Mouse (Mus musculus) left cerebral cortex, adult 8-10 months (tissue): ENCODE measurements at regions not wholly inside any gene's neighbourhood (a gene's known extent, or its start where the extent isn't known, plus 50 kb on each side); places are given as distances from the start of the nearest gene placed in this dataset.
"Not testable (repeated sequence)": the region's sequence is repeated elsewhere in the genome, so short reads cannot be mapped to it uniquely, and the experiment has no call there.

Experiments used
- DNase-seq, 2 experiments: peaks; one replicate each; pipeline ENCODE4 v3.0.0; 2022; ENCODE audit warnings: low spot score in 2 of 2

DNA sequence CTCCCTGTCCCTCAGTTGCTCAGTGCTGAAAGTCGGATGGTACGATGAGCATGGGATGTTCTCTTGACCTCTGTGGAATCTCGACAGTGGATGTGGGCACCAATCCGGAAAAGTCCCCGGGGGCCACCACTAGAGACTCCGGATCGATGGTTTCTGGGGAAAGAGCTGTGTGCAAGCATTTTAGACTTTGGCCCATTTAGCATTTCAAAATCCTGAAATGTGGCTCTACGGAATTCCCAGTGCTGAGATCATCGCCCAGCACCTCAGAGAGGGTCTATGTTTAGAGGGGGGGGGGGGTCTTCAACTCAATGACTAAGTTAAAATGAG lies 68.6 kb downstream of the Tomm20 start:
- no peak for DNase-seq

DNA sequence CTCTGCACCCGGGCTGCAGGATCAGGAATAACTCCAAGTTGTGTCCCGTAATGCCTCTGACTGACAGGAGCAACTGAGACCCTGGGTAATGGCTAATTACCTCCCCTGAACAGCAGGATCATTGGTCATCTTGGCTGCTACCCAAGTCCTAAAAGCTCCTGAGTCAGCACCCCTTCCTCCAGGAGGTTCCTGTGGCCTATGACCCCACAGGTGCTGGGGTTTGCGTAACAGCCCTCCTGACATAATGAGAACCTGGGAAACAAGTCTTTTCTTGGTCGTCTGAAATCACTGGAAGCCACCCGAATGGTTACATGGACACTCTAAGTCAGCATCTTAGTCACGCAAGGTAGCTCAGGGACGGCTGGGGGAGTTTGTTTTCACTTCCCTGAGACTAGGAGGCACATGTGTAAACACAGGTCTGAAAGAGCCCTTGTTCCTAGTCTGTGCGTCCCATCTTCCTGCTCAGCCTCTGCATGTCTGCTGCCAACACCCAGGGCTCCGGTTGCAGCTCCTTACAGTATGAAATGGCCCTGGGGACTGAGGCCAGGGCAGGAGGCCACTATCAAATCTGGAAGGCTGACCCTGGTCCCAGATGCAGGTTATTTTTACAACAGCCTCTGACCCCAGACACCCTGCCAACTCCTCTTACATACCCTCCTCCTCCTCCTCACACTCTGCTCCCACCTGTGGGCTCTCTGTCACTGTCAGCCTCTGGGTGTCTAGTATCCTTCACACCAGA lies 69.2 kb downstream of the Tomm20 start:
- no peak for DNase-seq

DNA sequence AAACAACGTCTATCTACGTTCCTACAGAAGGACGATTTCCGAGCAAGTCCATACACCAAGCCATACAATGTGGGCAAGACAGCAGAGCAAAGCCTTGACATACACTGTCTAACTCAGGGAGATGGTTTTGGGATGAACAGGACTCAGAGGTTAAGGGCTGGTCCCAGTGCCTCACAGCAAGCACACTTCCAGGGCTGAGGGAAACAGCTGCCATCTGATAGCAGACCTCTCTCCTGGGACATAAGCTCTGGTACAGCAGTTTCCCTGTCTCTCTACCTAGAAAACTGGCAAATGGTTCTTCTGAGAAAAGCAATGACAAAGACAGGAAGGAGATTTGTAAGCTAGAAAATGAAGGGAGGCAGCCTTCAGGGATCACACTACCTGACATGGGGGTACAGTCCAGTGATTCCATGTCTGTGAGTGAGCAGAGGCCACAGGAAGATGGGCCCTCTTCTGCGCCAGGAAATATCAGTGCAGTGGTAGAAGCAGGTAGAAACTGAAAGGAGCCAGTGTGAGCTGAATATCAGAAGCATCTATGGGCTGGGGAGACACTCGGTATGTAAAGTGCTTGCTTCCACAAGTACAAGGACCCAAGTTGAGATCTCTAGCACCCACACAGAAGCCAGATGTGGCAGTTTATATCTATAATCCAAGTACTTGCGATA lies 70.0 kb downstream of the Tomm20 start:
- no peak for DNase-seq

DNA sequence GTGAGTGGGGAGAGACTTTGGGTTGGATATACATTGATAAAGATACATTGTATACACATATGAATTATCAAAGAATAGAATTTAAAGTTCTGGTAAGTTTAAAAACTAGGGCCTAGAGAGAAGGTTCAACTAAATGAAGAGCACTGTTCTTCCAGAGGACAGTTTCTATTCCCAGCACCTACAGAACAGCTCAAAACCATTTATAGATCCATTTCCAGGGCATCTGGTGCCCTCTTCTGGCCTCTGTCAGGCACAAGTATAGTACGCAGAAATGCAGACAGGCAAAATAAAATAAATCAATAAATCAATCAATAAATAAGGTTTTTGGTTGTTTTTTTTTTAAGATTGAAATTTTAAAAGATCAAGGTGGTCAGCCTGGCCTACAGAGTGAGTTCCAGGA lies 70.8 kb downstream of the Tomm20 start:
- DNase-seq: no peak

DNA sequence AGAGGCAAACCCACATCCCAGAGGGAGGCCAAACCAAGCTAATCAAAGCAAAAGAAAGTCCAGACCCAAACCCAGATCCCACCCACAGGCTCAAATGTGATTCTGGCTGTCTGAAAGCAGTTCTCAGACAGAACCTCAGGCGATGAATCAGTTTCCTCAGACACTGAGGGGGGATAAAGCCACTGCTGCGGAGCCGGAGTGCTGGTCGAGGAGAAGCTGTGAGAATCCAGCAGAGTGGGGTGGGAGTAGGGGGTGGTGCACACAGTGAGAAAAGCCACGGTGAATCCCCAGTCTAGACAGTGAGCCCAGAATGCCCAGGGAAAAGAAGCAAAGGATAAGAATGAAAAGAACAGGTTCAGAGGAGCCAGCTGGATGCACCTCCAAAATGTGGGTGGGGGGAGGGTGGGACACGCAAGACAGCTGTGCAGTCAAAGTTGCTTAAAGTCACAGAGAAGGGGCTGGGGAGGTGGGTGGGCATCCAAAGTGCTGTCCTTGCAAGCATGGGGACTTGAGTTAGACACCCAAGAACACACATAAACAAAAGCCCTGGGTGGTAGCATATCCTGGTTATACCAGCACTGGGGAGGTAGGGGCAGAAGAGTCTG lies 71.4 kb downstream of the Tomm20 start:
- DNase-seq: no peak

DNA sequence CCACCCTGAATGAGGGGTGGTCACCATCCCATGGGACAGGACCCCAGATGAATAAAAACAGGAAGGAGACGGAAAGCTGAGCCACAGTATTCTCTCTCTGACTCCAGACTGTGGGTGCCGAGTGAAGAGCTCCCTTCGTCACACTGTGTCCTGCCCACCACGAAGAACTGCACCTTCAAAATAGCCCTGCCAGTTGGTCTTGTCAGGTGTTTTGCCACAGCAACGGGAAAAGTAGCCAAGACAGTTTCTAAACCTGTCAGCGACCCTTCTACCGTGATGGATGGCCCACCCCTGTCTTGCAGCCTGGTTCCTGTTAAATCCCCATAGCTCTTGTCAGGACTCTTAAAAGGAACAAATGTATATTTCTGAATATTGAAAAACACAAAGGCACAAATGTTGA lies 72.3 kb downstream of the Tomm20 start:
- DNase-seq: no peak

DNA sequence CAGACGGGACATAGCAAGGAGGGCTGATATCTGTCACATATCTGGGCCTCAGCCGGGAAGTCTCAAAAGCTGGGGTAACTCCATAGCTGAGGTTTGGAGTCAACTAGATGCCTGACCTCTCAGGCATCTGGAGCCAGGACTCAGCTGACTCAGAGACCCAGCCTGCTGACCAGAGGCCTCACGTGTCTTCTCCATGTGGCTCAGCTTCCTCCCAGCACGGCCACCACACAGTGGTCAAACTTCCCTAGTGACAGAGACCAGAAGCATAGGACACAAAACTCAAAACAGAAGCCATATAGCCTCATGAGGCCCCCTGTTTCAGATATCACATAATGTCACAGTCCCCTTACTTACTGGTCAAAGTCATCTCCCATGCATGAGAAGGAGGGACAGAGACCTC lies 73.1 kb downstream of the Tomm20 start:
- no peak for DNase-seq

DNA sequence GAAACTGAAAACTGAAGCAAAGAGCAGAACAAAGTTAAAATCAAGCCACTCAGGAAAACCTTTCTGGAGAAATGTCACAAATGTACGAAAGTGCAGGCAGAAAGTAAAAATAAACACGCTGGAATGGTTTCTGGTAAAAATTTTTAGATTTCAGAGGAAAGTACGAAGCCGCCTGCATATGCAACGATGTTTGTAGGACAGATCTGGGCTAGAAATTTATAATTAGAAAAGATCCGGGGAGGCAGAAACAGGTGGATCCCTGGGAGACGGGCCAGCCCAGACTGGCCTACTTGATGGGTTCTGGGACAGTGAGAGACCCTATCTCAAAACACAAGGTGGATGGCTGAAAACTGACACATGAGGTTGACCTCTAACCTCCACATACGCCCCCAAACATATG lies 73.5 kb downstream of the Tomm20 start:
- DNase-seq: peak in 1 of 2 experiments; percentile 40

DNA sequence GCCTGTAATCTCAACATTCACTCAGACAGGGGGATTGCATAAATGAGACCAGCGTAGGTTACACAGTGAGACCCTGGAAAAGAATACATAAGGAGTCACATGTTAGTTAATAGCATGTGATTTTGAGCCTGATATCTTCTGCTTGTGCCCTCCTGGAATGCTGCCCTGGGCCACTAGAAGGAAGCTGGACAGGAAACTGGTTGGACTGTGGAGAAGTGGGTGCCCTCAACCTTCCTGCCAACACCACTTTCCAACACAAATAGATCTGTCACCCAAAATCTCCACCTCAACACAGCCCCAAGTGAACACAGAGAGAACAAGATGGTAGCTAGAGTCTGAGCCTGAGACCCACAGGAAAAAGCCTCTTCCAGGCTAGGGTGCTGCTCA lies 76.2 kb downstream of the Tomm20 start:
- no peak for DNase-seq

DNA sequence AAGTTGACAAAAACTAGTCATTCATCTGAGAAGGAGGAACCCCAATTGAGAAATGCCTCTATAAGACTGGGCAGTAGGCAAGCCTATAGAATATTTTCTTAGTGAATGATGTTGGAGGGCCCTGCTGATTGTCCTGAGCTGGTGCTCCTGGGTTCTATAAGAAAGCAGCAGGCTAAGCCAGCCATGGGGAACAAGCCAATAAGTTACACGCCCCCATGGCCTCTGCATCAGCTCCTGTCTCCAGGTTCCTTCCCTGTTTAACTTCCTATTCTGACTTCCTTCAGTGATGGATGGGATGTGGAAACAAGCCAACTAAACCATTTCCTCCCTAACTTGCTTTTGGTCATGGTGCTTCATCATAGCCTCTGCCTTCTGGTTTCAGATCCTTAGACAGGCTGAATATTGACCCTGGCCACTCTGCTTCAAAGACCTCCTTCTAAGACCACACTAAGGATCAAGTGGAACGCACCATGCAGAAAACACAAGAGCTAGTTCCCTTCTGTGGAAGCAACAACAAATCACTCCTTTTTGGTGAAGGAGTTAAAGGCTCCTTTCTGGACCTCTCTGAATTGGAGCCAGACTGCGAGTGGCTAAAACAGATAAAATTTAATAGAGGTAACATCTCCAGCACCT lies 76.7 kb downstream of the Tomm20 start:
- DNase-seq: no peak

DNA sequence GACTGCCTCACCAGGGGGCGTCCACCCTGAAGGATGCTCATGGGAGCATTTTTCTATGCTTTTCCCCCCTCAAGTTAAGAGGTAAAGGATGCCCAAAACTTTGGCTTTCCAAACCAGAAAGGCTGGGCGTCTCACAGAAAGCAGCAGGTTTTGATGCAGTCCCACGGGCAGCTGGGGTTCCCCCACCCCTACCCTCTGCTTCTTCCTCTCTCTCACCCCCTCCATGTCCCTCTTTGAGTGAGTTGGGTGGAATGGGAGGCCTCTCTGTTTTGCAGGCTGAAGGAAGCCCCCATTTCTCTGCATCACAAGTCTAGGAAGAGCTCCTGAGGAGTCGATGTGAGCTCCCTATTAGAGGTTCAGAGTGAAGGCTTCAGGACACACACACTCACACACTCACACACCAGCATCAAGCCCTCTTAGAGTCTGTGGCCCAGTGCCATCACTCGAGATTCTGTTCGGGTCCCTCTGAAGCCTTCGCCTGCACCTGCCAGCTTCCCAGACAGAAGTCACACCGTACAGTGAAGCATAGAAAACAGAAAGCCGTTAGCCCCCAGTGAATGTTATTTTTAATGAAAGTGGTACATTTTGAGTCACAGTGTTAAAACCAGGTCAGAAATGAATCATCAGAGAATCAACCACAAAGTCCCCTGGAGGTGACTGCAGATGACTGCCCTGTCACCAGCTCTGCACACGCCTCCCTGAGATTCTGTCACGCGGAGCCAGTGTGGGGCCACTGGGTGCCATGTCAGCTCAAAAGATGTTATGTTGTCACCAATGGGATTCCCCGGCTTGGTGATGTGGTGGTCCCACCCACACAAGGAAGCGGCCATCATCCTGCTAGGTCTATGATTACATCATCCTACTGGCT lies 78.3 kb downstream of the Tomm20 start:
- no peak for DNase-seq

DNA sequence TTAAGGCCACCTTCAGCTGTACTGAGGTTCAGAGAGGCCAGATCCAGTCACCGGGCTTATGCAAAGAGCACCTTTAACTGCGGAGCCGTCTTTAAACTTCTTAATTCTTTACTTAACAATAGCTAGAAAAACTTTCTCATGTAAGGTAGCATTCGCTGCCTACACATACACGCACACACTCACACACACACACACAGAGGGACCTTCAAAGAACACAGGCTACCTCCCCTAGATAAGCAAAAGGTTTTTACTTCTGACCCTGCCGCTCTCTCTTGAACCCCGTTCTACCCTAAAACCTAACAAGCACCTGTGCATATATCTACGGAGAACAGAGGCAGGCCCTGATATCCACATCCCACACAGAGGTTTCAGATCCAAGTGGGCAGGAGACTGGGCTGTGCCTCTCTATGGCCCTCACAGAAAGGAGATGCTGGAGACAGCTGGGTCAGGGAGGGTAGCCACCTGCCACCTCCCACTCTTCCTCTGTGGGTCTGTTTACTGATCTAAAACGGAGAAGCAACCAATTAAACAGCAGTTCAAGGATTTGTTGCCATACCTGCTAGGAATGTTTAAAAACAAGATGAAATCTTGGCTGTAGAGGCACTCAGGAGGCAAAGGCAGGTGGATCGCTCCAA lies 81.2 kb downstream of the Tomm20 start:
- DNase-seq: no peak

DNA sequence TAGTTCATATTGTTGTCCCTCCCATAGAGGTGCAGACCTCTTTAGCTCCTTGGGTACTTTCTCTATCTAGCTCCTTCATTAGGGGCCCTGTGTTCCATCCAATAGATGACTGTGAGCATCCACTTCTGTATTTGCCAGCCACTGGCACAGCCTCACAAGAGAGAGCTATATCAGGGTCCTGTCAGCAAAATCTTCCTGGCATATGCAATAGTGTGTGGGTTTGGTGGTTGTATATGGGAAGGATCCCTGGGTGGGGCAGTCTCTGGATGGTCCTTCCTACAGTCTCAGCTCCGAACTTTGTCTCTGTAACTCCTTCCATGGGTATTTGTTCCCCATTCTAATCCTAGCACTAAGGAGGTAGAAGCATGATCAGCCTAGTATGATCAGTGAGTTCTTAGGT lies 82.0 kb downstream of the Tomm20 start:
- DNase-seq: not testable (repeated sequence)

DNA sequence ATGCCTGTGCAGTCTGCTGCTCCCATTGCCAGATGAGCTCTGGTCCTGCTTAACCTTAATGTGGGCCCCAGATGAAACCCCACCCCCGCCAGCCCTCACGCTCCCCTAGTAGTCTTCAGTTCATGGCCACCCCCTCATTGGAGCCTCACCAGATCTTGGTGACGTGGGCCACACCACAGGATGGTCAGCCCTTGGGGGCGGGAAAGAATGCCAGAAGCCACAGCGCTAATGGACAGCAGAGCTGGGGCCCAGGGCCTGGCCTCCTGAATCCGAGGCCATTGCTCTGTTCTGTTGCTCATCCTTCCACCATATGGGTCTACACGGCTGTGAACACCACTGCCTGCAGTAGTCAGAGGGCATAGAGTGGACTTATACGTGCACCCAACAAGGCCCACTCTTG lies 83.9 kb downstream of the Tomm20 start:
- no peak for DNase-seq

DNA sequence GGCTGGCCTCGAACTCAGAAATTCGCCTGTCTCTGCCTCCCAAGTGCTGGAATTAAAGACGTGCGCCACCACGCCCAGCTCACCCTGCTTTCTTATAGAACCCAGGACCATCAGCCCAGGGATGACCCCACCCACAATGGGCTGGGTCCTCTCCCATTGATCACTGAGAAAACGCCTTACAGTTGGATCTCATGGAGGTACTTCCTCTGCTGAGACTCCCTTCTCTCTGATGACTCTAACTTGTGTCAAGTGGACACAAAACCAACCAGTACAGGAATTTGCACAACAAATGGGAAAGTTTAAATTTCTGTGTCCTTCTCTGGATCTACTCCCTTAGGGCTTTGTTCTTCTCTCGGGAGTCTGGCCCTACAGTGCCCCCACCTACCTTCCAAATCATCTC lies 85.0 kb downstream of the Tomm20 start:
- no peak for DNase-seq

DNA sequence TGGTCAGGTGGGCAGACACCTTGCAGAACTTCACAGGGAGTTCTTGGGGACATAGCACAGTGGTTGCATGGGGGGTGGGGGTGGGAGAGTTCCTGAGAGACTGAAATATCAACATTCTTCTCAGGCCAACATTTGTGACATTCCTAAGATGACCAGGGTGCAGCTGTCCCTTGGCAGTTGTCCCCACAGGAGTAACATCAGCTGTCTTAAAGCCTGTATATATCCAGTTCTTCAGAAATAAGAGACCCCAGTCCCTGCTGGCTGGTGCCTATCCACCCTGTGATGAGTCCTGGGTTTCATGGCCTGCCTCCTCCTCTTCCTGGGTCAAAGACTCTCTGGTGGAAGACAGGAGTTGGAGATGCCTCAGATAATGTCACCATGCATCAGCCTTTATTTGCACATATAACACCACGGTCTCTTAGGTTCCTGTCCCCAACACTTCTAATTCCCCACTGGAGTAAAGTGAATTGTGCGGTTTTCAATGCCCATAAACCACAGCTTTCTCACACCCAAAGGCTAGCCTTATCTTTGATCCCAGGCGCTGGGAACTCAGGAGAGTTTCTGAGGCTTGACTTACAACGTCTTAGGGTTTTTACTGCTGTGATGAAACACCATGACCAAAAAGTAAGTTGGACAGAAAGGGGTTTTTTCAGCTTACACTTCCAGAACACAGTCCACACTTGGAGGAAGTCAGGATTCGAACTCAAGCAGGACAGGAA lies 85.8 kb downstream of the Tomm20 start:
- no peak for DNase-seq

DNA sequence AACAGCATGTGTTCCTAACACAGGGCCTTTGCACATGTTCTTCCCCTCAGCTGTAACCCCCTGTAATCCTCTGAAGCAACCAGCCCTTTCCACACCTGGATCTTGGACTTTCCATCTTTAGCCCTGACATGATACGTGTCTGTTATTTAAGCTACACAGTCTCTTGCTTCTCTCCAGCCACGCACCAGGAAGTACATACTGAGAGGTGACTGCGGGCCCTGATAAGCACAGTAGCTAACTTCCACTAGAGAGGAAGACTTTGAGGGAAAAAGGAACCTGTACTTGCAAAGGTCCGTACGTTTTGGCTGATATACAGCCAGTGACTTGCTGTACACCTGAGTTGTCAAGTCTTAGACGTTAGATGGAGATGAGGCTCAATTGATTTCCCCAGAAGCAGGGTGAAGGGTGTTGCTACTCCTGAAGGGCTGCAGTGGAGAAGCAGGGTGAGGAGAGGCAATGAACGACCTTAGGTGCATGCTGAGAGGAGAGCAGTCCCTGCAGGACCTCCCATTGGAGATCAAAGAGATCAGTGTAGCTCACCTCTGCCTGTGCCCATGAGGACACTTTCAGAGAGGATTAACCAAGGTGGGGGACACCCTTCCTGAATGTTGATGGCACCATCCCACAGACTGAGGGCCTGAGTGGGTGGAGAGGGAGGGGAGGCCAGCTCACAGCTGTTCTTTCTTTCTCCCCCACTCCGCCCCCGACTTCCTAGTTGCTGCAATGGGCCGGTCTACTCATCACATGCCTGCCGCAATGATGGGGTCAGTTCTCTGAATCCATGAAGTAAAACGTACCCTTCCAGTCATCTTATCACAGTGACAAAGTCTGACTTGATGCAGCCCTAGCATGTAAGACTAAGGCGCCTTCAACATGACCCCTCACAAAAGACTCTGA lies 88.1 kb downstream of the Tomm20 start:
- no peak for DNase-seq

DNA sequence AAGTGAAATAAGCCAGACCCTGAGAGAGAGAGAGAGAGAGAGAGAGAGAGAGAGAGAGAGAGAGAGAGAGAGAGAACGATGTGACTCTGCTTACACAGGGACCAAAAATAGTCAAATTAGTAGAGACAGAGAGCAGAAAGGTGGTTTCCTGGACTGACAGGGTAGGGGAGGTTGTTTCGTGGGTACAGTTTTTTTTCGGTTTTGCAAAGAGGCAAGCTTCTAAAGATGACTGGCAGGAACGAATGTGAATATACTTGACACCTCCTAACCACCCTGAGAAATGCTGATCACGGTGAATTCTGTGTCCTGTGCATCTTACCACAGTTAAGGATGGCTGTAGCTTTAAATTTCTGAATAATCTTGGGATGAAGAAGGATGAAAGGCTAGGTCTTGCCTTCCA lies 89.7 kb downstream of the Tomm20 start:
- no peak for DNase-seq

DNA sequence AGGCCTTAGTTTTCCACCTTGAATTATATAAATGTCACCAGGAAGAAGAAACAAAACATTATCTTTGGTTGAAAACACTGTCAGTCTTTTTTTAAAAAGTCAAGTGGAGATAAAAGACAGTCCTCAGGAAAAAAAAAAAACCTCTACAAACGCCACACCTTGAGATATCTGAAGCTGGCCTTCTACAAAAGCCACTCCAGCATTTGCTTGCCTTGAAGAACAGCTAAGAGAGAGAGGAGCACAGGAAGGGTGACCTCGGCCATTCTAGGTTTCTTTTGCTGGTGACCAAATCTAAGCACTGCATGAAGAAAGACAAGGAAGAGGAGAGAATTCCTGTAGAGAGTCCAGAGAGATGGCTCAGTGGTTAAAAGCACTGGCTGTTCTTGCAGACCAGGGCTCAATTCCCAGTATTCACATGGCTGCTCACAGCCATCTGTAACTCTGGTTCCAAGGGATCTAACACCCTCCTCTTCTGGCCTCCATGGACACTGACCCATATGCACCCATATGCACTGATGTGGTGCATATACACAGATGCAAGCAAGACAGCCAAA lies 90.5 kb downstream of the Tomm20 start:
- DNase-seq: no peak
